Mouse (Mus musculus): ENCODE measurements around the gene Coq4. TPM values are rescaled to one million over a fixed set of nuclear protein-coding genes. Genes with fewer than 3 reads are reported as not detected.
A peak's percentile ranks its signal among the peaks of the same experiment; 100 is the strongest.

Coq4 gene
- polyA plus RNA-seq (2015; fragmentation: Nextera tagmentation; extraction: Ambion mirVana), result 33.4 and 34.5 TPM in 2 replicates

DNA sequence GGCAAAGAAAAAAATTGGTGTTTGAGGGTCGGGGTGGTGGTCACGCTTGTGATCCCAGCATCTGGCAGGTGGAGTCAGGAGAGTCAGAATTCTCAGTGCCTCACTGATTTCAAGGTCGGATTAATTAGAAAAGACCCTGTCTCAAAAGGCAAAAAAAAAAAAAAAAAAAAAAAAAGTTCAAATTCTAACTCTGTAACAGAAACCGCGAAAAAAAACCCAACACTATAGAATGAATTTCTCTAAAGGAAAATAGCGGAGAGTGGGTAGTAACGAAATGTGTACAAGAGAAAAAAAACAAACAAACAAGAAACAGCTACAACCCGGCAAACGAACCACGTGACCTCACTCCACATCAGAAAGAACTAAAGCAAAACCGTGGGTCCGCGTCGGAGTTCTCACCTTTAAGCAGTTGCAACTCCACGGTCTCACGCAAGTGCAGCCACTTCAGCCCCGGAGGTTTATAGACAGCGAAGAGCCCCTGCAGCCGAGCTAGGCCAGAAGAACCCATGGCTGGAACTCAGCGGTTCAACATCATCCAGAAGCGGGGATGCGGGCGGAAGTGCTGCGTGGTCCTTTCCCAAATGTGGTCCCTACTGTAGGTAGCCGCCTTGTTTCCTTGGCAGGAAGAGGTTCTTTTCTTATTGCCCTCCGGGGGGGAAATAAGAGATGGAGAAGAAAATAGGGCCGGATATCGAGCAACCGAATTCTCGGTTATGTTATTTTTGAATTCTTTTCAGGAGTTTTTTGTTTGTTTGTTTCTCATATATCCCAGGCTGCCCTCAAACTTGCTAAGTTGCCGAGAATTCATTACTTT lies at the start of gene Coq4:
Gene Coq4, plus strand, starts transcription at position 390 of the 814 bp plus-strand sequence.
- H3K27ac ChIP-seq, result peak within 1 kb of the TSS; percentile 81
- peak; percentile 80 for ATAC-seq (ENCODE audit: low FRiP score)
- peaks cover 59% of the 10 kb centered on the region for H3K36me3 ChIP-seq

DNA sequence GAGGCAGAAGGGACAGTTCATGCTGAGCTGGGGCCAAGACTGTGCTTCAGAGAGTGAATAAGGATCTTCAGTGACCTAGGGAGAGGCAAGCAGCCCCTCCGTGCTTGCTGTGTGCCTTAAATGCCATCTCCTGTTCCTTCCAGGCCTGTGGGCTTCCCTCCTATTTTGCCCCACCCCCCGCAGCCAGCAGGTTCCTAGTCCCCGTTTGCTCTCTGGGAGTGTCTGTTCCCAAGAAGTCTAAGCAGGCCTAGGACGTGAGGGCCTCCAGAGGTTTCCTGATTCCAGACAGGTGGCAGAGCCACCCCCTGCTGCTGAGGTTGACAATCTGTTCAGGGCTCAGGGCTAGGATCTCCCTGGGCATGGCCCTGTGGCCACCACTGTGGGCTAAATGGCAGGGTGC lies 48.5 kb upstream of the Coq4 start:
- H3K4me2 ChIP-seq, result no peak overlapping the region
- H3K9ac ChIP-seq, result no peak overlapping the region
- no peaks in the 10 kb centered on the region for H3K27me3 ChIP-seq
- 67% methylated on average over 4 of the region's 4 CpGs for WGBS
- H3K4me3 ChIP-seq, result no peak overlapping the region
- no peak overlapping the region for H3K27ac ChIP-seq
- H3K4me1 ChIP-seq (replicated peaks), result no peaks in the 10 kb centered on the region
- ATAC-seq (ENCODE audit: low FRiP score), result no peak
- H3K36me3 ChIP-seq, result peaks cover 67% of the 10 kb centered on the region
- H3K9me3 ChIP-seq, result no peaks in the 10 kb centered on the region

More for the DNA sequence above, at the start of gene Coq4:
- WGBS, result 2% methylated on average over 31 of the region's 31 CpGs
- peaks cover 26% of the 10 kb centered on the region for H3K4me1 ChIP-seq (replicated peaks)
- H3K4me2 ChIP-seq, result peak within 1 kb of the TSS; percentile 81
- no peaks in the 10 kb centered on the region for H3K27me3 ChIP-seq
- peak within 1 kb of the TSS; percentile 78 for H3K4me3 ChIP-seq
- peak within 1 kb of the TSS; percentile 86 for H3K9ac ChIP-seq
- peaks cover under 1% of the 10 kb centered on the region; the same call in 1 of the 2 replicates for H3K9me3 ChIP-seq

- H3K27ac ChIP-seq, result no peak overlapping the region
- no peak for ATAC-seq (ENCODE audit: low FRiP score)
- H3K4me1 ChIP-seq (replicated peaks), result no peaks in the 10 kb centered on the region
- H3K9ac ChIP-seq, result no peak overlapping the region
- 75% methylated on average over 5 of the region's 5 CpGs for WGBS
- H3K9me3 ChIP-seq, result no peaks in the 10 kb centered on the region
- H3K4me2 ChIP-seq, result no peak overlapping the region
- peaks cover 62% of the 10 kb centered on the region for H3K36me3 ChIP-seq
- no peaks in the 10 kb centered on the region for H3K27me3 ChIP-seq
- no peak overlapping the region for H3K4me3 ChIP-seq
These were observed 47.9 kb upstream of the Coq4 start for GRCm38 (mm10) chr2:29739368-29739767.

- 94% methylated on average over 6 of the region's 6 CpGs for WGBS
- Histone ChIP-seq H3K9ac (no peak overlapping the region), H3K4me2 (no peak overlapping the region), H3K4me1 (replicated peaks) (0 out of 2 replicates have a peak, but pooled peaks cover 3% of the 10 kb centered on the region), H3K9me3 (no peaks in the 10 kb centered on the region), H3K27me3 (peaks cover 10% of the 10 kb centered on the region), H3K36me3 (peaks cover 45% of the 10 kb centered on the region), H3K27ac (no peak overlapping the region), H3K4me3 (no peak overlapping the region)
- ATAC-seq (ENCODE audit: low FRiP score), result no peak
These were observed 46.1 kb upstream of the Coq4 start for GRCm38 (mm10) chr2:29741207-29741606.

DNA sequence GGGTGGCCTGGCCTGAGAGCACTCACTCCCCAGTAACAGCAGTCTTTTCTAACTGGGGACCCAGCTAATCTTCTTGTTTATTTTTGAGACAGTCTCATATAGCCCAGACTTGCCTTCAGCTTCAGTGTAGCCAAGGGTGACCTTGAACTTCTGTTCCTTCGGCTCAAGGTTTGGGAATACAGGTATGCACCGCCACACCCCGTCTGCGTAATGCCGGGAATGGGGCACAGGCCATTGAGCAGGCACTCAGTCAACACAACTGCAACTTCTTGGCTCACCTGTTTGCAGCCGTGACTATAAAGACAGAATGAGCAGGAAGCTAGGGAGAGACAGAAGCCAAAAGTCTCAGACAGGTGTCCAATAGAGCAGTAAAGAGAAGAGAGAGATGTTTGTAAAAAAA lies 43.0 kb upstream of the Coq4 start:
- H3K36me3 ChIP-seq, result peaks cover 14% of the 10 kb centered on the region
- peaks cover 38% of the 10 kb centered on the region for H3K27me3 ChIP-seq
- H3K4me2 ChIP-seq, result no peak overlapping the region
- WGBS, result 96% methylated on average over 6 of the region's 6 CpGs
- H3K27ac ChIP-seq, result no peak overlapping the region
- H3K4me3 ChIP-seq, result no peak overlapping the region
- H3K4me1 ChIP-seq (replicated peaks), result peaks cover 9% of the 10 kb centered on the region
- H3K9me3 ChIP-seq, result no peaks in the 10 kb centered on the region
- H3K9ac ChIP-seq, result no peak overlapping the region
- no peak for ATAC-seq (ENCODE audit: low FRiP score)

DNA sequence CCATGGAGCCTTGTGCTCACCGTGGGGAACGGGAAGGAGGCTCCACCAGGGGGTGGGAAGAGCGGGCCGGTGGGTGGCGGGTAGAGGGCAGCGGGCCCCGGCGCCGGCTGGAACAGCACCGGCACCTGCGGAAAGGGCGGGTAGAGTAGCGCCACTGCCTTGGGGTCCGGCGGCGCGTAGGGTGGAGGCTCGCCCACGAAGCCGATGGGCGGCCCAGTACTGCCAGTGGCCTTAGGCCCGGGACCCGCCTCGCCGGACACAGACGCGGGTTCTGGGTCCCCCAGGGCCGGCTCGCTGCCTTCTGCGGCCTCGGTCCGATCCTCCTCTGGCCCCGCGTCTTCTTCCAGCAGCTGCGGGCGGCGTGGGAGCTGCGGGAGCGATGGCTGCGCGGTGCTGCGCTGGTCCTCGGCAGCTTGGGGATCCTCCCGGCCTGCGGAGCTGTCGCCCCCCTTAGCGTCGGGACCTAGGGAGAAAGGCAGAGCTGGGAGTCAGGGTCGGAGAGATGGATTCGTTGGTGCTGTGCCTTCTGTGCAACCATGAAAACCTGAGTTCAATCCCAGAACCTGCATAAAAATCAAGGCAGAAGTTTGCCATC lies 40.0 kb upstream of the Coq4 start:
- H3K27me3 ChIP-seq, result peaks cover 67% of the 10 kb centered on the region
- no peak for ATAC-seq (ENCODE audit: low FRiP score)

DNA sequence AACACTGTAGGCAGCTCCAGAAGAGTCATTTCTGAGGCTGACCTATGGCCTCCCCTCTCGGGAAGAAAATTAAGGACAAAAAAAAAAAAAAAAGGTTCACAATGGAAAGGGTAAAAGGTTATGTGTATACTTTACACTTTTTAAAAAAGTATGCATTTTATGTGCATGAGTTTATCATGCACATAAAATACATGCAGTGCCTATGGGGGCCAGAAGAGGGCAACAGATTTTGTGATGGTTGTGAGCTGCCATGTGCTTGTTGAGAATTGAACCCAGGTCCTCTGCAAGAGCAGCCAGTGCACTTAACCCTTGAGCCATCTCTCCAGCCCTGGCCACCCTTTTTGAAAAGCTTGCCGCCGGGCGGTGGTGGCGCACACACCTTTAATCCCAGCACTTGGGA lies 39.4 kb upstream of the Coq4 start:
- Histone ChIP-seq H3K27ac (no peak overlapping the region), H3K36me3 (no peaks in the 10 kb centered on the region), H3K4me2 (peak overlapping the region; percentile 76), H3K4me3 (peak overlapping the region; percentile 41; the same call in 1 of the 2 replicates), H3K4me1 (replicated peaks) (peaks cover 25% of the 10 kb centered on the region), H3K9me3 (no peaks in the 10 kb centered on the region), H3K27me3 (peaks cover 73% of the 10 kb centered on the region), H3K9ac (no peak overlapping the region)
- no peak for ATAC-seq (ENCODE audit: low FRiP score)
- 61% methylated on average over 5 of the region's 5 CpGs for WGBS

More for the DNA sequence above, 40.0 kb upstream of the Coq4 start:
- Histone ChIP-seq H3K4me3 (peak overlapping the region; percentile 41), H3K4me2 (peak overlapping the region; percentile 76), H3K4me1 (replicated peaks) (peaks cover 25% of the 10 kb centered on the region), H3K9ac (peak overlapping the region; percentile 76), H3K27ac (no peak overlapping the region), H3K9me3 (no peaks in the 10 kb centered on the region), H3K36me3 (no peaks in the 10 kb centered on the region)
- WGBS, result 2% methylated on average over 50 of the region's 50 CpGs

- 78% methylated on average over 4 of the region's 4 CpGs for WGBS
- Histone ChIP-seq H3K4me3 (no peak overlapping the region), H3K9ac (no peak overlapping the region), H3K9me3 (no peaks in the 10 kb centered on the region), H3K4me1 (replicated peaks) (peaks cover 25% of the 10 kb centered on the region), H3K27me3 (peaks cover 80% of the 10 kb centered on the region), H3K36me3 (no peaks in the 10 kb centered on the region), H3K4me2 (no peak overlapping the region), H3K27ac (no peak overlapping the region)
- no peak for ATAC-seq (ENCODE audit: low FRiP score)
These were observed 38.8 kb upstream of the Coq4 start for GRCm38 (mm10) chr2:29748499-29748898.

DNA sequence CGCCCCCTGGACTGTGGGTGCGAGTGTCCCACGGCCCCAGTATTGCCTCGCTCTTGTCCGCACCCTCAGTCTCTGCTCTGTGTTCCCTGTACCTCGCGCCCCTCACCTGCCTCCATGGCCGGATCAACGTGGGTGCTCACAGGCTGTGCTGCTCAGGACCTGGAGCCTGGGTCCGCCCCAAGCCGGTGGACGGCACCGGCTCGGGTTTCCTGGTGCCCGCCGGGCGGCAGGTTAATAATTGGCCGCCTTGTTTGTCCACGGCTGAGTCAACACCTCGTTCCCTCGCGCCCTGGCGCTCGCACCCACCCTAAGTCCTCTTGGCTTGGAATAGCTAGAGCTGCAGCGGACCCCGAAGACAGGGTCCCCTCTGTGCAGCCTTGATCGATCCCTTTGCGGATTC lies 35.8 kb upstream of the Coq4 start, which contains the start of gene Gm13420:
Gene Gm13420, minus strand, starts transcription at position 189 of the 400 bp plus-strand sequence.
- peak within 1 kb of the TSS; percentile 12; the same call in 1 of the 2 replicates for H3K4me3 ChIP-seq
- no peaks in the 10 kb centered on the region for H3K36me3 ChIP-seq
- peaks cover 22% of the 10 kb centered on the region for H3K4me1 ChIP-seq (replicated peaks)
- H3K9me3 ChIP-seq, result no peaks in the 10 kb centered on the region
- WGBS, result 7% methylated on average over 28 of the region's 28 CpGs
- peak within 1 kb of the TSS; percentile 43; the same call in 1 of the 2 replicates for H3K9ac ChIP-seq
- H3K27me3 ChIP-seq, result peaks cover 68% of the 10 kb centered on the region
- peak within 1 kb of the TSS; percentile 38 for H3K4me2 ChIP-seq
- no peak within 1 kb of the TSS for H3K27ac ChIP-seq
- ATAC-seq (ENCODE audit: low FRiP score), result no peak

DNA sequence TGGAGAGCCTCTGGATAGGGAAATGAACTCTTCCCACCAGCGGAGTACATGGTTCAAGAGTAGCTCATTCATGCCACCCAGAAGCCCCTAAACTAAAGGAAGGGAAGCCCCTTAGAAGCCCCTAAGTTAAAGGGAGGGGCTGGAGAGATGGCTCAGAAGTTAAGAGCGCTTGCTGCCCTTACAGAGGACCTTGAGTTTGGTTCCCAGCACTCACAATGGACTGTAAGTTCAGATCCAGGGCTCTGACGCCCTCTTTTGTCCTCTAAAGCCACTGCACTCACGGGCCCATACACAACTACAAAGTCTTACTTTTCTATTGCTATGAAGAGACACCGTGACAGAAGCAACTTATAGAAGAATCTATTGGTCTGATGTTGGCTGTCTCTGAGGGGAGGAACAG lies 34.9 kb upstream of the Coq4 start:
- peaks cover 18% of the 10 kb centered on the region for H3K4me1 ChIP-seq (replicated peaks)
- H3K9me3 ChIP-seq, result no peaks in the 10 kb centered on the region
- no peaks in the 10 kb centered on the region for H3K36me3 ChIP-seq
- H3K9ac ChIP-seq, result no peak overlapping the region
- no peak overlapping the region for H3K4me3 ChIP-seq
- WGBS, result 87% methylated on average over 5 of the region's 5 CpGs
- no peak for ATAC-seq (ENCODE audit: low FRiP score)
- H3K27me3 ChIP-seq, result peaks cover 63% of the 10 kb centered on the region
- no peak overlapping the region for H3K27ac ChIP-seq
- H3K4me2 ChIP-seq, result no peak overlapping the region

DNA sequence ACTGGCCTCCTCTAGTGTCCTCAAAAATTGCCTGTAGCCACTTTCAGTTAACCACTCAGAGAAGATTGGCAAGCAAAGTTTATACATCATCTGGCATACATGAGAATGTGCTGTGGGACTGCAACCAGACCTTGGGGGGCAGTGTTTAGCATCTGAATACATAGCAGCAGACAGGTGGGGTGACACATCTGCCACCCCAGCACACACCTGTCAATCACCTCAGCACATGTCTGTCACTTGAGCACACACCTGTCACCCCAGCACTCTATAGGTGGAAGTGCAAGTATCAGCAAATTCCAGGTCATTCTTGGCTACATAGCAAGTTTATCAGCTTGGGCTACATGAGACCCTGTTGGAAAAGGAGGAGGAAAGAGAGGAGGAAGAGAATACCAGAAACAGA lies 31.6 kb upstream of the Coq4 start:
- Histone ChIP-seq H3K27ac (no peak overlapping the region), H3K4me3 (no peak overlapping the region), H3K4me2 (no peak overlapping the region), H3K9me3 (no peaks in the 10 kb centered on the region), H3K4me1 (replicated peaks) (peaks cover 11% of the 10 kb centered on the region), H3K27me3 (peaks cover 34% of the 10 kb centered on the region), H3K36me3 (no peaks in the 10 kb centered on the region), H3K9ac (no peak overlapping the region)
- no peak for ATAC-seq (ENCODE audit: low FRiP score)

DNA sequence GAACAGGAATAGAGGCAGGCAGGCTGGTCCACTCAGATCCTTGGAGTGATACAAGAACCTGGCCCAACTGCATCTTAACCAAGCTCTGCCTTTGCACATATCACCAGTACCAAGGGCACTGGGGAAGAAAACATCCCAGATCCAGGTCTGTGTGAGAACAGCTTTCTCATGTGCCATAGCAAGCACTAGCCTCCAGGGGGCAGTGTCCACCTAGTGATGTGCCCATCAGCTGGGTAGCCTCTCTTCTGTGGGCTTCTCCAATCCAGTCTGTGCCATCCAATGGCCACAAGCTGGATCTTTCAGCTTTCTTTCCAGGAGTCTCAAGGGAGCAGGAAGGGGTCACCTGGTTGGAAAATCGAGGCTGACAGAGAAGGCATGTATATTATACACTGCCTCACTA lies 22.5 kb upstream of the Coq4 start:
- no peak overlapping the region for H3K27ac ChIP-seq
- peak; percentile 72; the same call in 1 of the 2 replicates for ATAC-seq (ENCODE audit: low FRiP score)
- no peaks in the 10 kb centered on the region for H3K27me3 ChIP-seq
- no peaks in the 10 kb centered on the region for H3K9me3 ChIP-seq
- H3K9ac ChIP-seq, result no peak overlapping the region
- H3K4me3 ChIP-seq, result no peak overlapping the region
- H3K4me1 ChIP-seq (replicated peaks), result no peaks in the 10 kb centered on the region
- no peak overlapping the region for H3K4me2 ChIP-seq
- WGBS, result 8% methylated on average over 1 of the region's 1 CpGs
- no peaks in the 10 kb centered on the region for H3K36me3 ChIP-seq

Measured in hindbrain, embryonic 13.5 days (tissue).